Mouse (Mus musculus): ENCODE data around the gene Zfp488. TPM values are rescaled to one million over a fixed set of nuclear protein-coding genes. Genes with fewer than 3 reads are reported as not detected.

Zfp488 gene
- 0.43 and 0.59 TPM in 2 replicates for polyA plus RNA-seq (2016; fragmentation: Nextera tagmentation; extraction: Ambion mirVana)

DNA sequence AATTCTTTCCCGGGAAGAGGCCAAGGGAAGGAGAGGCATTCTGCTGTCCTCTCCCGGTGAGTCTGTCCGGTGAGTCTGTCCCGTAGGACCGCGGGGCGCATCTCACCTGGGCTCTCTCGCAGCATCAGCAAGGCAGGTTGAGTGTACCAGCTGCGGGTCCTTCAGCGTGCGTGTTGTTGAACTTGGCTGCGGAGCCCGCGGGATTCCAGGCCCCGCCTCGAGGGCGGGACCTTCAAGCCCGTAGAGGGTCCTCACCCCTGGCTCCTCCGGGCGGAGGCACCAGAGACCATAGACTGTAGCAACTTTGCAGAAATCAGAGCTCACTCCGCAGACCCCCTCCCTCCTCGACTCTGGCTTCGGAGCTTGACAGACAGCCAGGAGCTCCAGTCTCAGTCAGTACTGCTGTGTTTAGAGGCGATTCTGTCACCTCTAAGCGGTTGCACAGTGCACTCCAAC is at the start of gene Zfp488:
Gene Zfp488 (minus strand): TSS at position 161 of the 456 bp plus-strand sequence.
- H3K36me3 ChIP-seq = no peaks in the 10 kb centered on the region
- 2% methylated on average over 25 of the region's 25 CpGs for WGBS
- H3K4me3 ChIP-seq = peak within 1 kb of the TSS; percentile 38
- H3K27me3 ChIP-seq = peaks cover 7% of the 10 kb centered on the region; the same call in 1 of the 2 replicates
- H3K27ac ChIP-seq = no peak within 1 kb of the TSS
- H3K9ac ChIP-seq = peak within 1 kb of the TSS; percentile 44; the same call in 1 of the 2 replicates
- no peaks in the 10 kb centered on the region for H3K4me1 ChIP-seq
- H3K9me3 ChIP-seq = no peaks in the 10 kb centered on the region
- ATAC-seq (ENCODE audit: insufficient number of reproducible peaks, insufficient read depth, low FRiP score, low TSS enrichment) = peak; percentile 79
- peak within 1 kb of the TSS; percentile 68 for H3K4me2 ChIP-seq (replicated peaks)

DNA sequence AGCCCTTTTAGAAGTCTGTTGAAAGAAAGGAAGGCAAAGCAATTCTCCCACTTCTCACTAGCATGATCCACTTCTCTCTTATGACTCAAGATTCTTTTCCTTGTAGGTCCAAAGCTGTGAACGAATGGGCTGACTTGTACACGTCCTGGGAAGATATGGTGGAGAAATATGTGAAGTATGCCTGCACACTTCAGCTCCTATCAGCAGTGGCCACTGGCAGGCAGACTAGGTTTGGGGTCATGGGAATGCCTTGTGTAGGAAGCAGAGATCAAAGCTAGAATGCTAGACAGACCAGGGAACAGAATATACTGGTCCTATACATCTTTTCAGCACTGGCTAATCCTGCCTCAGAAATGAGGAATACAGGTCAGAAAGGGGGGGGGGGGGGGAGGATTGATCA is 48.1 kb upstream of the Zfp488 start:
- 64% methylated on average over 2 of the region's 2 CpGs for WGBS
- Histone ChIP-seq H3K4me1 (no peaks in the 10 kb centered on the region), H3K27ac (no peak overlapping the region), H3K36me3 (no peaks in the 10 kb centered on the region), H3K4me2 (replicated peaks) (no peak overlapping the region), H3K27me3 (no peaks in the 10 kb centered on the region), H3K9ac (no peak overlapping the region), H3K9me3 (no peaks in the 10 kb centered on the region), H3K4me3 (no peak overlapping the region)
- no peak for ATAC-seq (ENCODE audit: insufficient number of reproducible peaks, insufficient read depth, low FRiP score, low TSS enrichment)

DNA sequence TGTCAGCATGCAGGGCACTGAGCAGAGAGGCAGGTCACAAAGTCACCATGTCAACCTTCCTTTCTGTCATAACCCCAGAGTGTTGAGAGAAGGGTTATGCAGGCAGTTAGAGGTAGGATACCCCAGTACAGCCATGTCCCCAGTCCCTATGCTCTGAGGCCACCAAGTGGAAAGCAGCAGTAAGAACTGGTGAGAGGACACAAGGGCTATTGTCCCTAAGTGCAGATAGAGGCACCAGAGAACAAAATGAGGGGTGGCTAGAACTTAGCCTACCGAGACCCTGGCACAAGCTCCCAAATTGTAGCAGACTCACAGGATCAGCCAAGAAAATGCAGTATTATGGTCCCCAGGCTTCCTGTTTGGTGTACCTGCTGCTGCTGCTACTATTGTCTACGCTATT is 38.4 kb upstream of the Zfp488 start:
- H3K4me3 ChIP-seq = no peak overlapping the region
- no peaks in the 10 kb centered on the region for H3K4me1 ChIP-seq
- 88% methylated on average over 2 of the region's 2 CpGs for WGBS
- H3K9ac ChIP-seq = no peak overlapping the region
- ATAC-seq (ENCODE audit: insufficient number of reproducible peaks, insufficient read depth, low FRiP score, low TSS enrichment) = no peak
- H3K9me3 ChIP-seq = no peaks in the 10 kb centered on the region
- no peak overlapping the region for H3K27ac ChIP-seq
- H3K36me3 ChIP-seq = no peaks in the 10 kb centered on the region
- no peaks in the 10 kb centered on the region for H3K27me3 ChIP-seq
- H3K4me2 ChIP-seq (replicated peaks) = no peak overlapping the region

DNA sequence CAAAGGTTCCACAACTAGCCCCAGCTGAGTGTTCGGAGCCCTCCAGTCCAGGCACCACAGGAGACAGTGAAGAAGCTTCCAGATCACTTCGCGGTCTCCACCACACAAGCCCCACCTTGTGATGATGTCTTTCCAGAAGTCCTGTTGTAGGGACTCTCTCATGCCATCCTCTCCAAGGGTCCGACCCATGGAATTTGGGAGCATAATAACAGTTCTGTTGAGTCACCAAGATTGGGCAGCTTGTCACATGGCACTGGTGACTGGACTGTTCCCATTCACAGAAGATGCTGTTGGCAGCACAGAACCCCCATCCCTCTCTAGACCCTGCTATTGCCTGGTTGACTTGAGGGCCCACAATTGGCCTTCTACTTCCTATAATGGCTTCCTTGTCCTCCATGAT is 37.8 kb upstream of the Zfp488 start, which contains the start of gene Gm5460:
Gene Gm5460 (plus strand): TSS at position 378 of the 400 bp plus-strand sequence.
- Histone ChIP-seq H3K4me3 (no peak within 1 kb of the TSS), H3K27ac (no peak within 1 kb of the TSS), H3K36me3 (no peaks in the 10 kb centered on the region), H3K9ac (no peak within 1 kb of the TSS), H3K27me3 (no peaks in the 10 kb centered on the region), H3K9me3 (no peaks in the 10 kb centered on the region), H3K4me2 (replicated peaks) (no peak within 1 kb of the TSS), H3K4me1 (no peaks in the 10 kb centered on the region)
- 90% methylated on average over 4 of the region's 4 CpGs for WGBS
- no peak for ATAC-seq (ENCODE audit: insufficient number of reproducible peaks, insufficient read depth, low FRiP score, low TSS enrichment)

DNA sequence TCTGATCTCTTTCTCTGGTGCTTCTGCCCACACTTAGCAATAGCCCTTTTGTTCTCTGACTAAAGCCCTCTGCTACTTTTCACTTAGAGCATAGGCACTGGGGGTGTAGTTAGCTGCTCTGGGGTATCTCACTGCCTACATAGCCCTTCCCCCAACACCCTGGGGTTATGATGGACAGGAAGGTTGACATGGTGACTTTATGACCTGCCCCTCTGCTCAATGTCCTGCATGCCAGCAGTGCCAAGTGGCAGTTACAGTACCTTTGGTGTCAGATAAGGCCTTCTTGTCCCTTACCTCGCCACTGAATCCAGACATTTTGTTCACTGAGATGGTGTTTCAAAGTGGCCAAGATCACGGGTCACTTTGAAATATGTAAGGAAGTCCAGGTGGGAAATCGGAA is 36.5 kb upstream of the Zfp488 start, which contains the start of gene Gm30083:
Gene Gm30083 (minus strand): TSS at position 120 of the 400 bp plus-strand sequence.
- Histone ChIP-seq H3K4me2 (replicated peaks) (no peak within 1 kb of the TSS), H3K4me3 (no peak within 1 kb of the TSS), H3K9ac (no peak within 1 kb of the TSS), H3K36me3 (no peaks in the 10 kb centered on the region), H3K9me3 (no peaks in the 10 kb centered on the region), H3K27ac (no peak within 1 kb of the TSS), H3K4me1 (no peaks in the 10 kb centered on the region), H3K27me3 (no peaks in the 10 kb centered on the region)
- no peak for ATAC-seq (ENCODE audit: insufficient number of reproducible peaks, insufficient read depth, low FRiP score, low TSS enrichment)
- 85% methylated on average over 3 of the region's 3 CpGs for WGBS

DNA sequence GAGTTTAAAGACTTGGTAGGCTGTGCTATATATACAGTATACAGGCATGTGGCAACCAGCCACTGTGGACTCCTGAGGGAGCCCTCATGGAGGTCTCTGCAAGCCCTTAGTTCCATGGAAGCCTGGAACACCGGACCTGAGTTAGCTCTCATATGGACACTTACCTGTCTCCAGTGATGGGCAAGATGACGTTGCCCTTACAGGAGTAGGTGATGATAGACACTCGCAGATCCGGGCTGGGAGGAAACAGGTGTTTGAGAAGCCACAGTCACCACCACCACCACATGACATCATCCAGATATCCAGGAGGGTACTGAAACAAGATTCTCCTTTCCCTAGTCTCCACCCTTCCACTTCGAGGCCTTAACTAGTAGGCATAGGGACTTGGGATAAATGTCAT is 23.8 kb upstream of the Zfp488 start:
- Histone ChIP-seq H3K4me3 (no peak overlapping the region), H3K27me3 (peaks cover 3% of the 10 kb centered on the region; the same call in 1 of the 2 replicates), H3K9me3 (no peaks in the 10 kb centered on the region), H3K36me3 (no peaks in the 10 kb centered on the region), H3K27ac (no peak overlapping the region), H3K4me1 (0 out of 2 replicates have a peak, but pooled peaks cover 3% of the 10 kb centered on the region), H3K9ac (no peak overlapping the region), H3K4me2 (replicated peaks) (no peak overlapping the region)
- no peak for ATAC-seq (ENCODE audit: insufficient number of reproducible peaks, insufficient read depth, low FRiP score, low TSS enrichment)
- WGBS = 86% methylated on average over 5 of the region's 5 CpGs

DNA sequence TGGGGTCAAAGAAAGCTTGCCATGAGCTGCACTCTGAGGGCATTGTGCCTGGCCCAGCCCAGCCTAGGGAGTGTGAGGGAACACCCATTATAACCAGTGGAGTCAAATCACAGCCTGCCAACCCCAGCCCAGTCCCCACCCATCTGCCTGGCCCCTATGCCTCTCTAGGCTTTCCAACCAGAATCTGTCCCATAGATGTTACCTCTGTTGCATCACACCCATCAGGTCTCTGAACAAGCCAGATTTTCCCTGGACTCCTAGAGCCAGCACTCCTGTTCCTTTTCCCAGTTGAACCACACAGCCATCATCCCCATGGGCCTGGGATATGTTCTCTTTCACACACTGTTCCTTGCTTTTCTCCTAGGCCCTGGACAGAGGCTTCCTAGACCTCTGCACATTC is 22.9 kb upstream of the Zfp488 start:
- ATAC-seq (ENCODE audit: insufficient number of reproducible peaks, insufficient read depth, low FRiP score, low TSS enrichment) = no peak
- H3K4me2 ChIP-seq (replicated peaks) = no peak overlapping the region

DNA sequence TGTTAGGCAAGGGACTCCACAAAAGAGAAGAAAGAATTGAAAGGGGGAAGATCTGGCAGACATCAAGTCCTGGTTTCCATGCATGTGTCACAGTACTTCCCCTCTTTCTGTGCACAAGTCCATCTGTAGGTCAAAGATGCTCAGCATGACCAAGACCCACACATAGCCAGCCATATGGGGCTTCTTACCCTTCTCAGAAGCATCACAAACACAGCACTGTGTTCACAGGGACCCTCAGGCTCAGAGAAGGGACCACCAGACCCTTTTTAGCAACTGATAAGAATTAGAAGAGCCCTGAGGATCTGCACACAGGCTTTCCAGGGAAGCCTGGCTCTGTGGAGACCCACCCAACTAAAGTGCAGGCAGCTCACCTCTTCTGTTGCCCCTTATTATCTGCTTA is 21.5 kb upstream of the Zfp488 start:
- H3K9me3 ChIP-seq = no peaks in the 10 kb centered on the region
- peaks cover 3% of the 10 kb centered on the region; the same call in 1 of the 2 replicates for H3K27me3 ChIP-seq
- no peak for ATAC-seq (ENCODE audit: insufficient number of reproducible peaks, insufficient read depth, low FRiP score, low TSS enrichment)

More for the DNA sequence above, 22.9 kb upstream of the Zfp488 start:
- Histone ChIP-seq H3K4me1 (0 out of 2 replicates have a peak, but pooled peaks cover 3% of the 10 kb centered on the region), H3K27ac (no peak overlapping the region), H3K36me3 (no peaks in the 10 kb centered on the region), H3K9me3 (no peaks in the 10 kb centered on the region), H3K4me3 (no peak overlapping the region), H3K9ac (no peak overlapping the region), H3K27me3 (peaks cover 3% of the 10 kb centered on the region; the same call in 1 of the 2 replicates)

DNA sequence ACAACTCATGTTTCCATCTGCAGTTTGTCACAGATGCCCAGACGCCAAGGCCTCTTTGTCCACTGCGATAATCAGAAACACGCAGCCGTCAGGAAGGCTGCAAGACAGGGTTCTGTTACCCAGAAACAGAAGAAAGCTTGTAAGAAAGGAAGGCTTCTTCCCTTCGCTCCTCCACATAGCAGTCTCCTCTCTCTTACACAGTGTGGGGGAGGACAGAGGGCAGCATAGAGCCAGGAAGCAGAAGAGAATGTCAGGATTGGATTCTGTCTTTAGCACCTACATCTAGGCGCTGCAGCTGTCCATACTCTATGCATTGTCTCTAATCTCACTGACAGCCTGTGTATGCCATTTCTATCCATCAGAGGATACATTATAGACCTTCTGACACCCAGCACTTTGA is 18.9 kb upstream of the Zfp488 start:
- H3K9ac ChIP-seq = no peak overlapping the region
- peaks cover 3% of the 10 kb centered on the region; the same call in 1 of the 2 replicates for H3K27me3 ChIP-seq
- H3K27ac ChIP-seq = no peak overlapping the region
- ATAC-seq (ENCODE audit: insufficient number of reproducible peaks, insufficient read depth, low FRiP score, low TSS enrichment) = no peak
- no peak overlapping the region for H3K4me2 ChIP-seq (replicated peaks)
- no peak overlapping the region for H3K4me3 ChIP-seq
- no peaks in the 10 kb centered on the region for H3K9me3 ChIP-seq
- 38% methylated on average over 6 of the region's 6 CpGs for WGBS
- no peaks in the 10 kb centered on the region for H3K36me3 ChIP-seq
- 0 out of 2 replicates have a peak, but pooled peaks cover 3% of the 10 kb centered on the region for H3K4me1 ChIP-seq

More for the DNA sequence above, 21.5 kb upstream of the Zfp488 start:
- Histone ChIP-seq H3K4me3 (no peak overlapping the region), H3K27ac (no peak overlapping the region), H3K4me2 (replicated peaks) (no peak overlapping the region), H3K36me3 (no peaks in the 10 kb centered on the region), H3K4me1 (0 out of 2 replicates have a peak, but pooled peaks cover 3% of the 10 kb centered on the region), H3K9ac (no peak overlapping the region)

DNA sequence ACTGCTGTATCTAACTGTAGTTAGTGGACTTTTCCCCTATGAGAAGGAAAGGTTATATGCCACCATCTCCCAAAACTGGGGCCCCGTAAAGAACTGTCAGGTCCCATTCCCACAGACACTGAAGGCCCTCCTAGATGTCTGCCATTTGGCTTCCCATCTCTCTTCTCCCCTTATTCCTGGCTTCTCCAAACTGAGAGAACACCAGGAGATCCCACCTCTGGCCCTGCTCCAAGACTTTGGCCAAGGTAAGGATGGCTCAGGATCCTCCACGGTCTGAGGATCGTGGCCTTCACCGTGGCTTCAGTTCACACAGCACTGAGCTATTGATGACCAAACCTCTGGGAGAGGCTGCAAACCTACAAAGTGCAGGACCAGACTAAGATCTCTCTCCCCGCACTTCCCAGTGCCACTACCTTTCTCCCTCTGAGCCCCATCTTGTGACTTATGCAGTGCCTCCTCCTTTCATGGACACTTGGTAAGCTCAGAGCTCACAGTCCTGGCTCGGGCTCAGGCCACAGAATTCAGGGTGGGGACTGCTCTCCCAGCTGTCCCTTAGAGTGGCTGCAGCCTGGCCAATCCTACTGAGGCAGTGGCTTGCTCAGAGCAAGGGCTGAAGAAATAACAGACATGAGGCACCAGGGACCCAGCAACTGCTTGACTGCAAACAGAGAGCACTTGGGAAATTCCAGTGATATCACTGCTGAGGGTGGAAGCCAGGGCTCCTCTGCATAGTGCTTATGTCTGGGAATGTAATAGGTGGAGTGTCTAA is 15.1 kb upstream of the Zfp488 start:
- H3K4me3 ChIP-seq = no peak overlapping the region
- WGBS = 91% methylated on average over 6 of the region's 6 CpGs
- H3K9me3 ChIP-seq = no peaks in the 10 kb centered on the region
- 0 out of 2 replicates have a peak, but pooled peaks cover 3% of the 10 kb centered on the region for H3K4me1 ChIP-seq
- 0 out of 2 replicates have a peak, but pooled peaks cover 3% of the 10 kb centered on the region for H3K27me3 ChIP-seq
- H3K9ac ChIP-seq = no peak overlapping the region
- no peaks in the 10 kb centered on the region for H3K36me3 ChIP-seq
- no peak overlapping the region for H3K27ac ChIP-seq
- ATAC-seq (ENCODE audit: insufficient number of reproducible peaks, insufficient read depth, low FRiP score, low TSS enrichment) = no peak
- H3K4me2 ChIP-seq (replicated peaks) = no peak overlapping the region

DNA sequence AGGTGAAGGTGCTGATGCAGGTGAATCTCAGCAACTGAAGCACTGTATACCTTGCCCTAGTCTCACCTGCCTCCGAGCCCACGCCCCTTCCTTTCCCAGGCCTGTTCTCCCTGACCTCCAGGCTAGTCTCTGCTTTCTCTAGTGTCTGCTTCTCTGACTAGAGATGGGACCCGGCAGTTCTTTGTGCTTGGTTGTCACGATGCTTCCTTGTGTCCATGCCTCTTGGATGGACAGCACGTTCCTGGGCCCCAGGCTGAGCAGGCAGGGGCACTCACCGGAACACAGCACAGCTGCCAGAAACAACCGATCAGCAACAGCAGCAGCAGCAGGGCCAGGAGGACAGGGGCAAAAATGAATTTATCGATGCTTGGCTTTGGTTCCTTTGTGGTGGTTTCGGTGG is 14.5 kb upstream of the Zfp488 start:
- ATAC-seq (ENCODE audit: insufficient number of reproducible peaks, insufficient read depth, low FRiP score, low TSS enrichment) = no peak
- H3K9me3 ChIP-seq = no peaks in the 10 kb centered on the region
- H3K4me1 ChIP-seq = 0 out of 2 replicates have a peak, but pooled peaks cover 3% of the 10 kb centered on the region
- H3K4me3 ChIP-seq = no peak overlapping the region
- WGBS = 88% methylated on average over 9 of the region's 9 CpGs
- H3K9ac ChIP-seq = no peak overlapping the region
- H3K27me3 ChIP-seq = 0 out of 2 replicates have a peak, but pooled peaks cover 3% of the 10 kb centered on the region
- H3K27ac ChIP-seq = no peak overlapping the region
- H3K4me2 ChIP-seq (replicated peaks) = no peak overlapping the region
- H3K36me3 ChIP-seq = no peaks in the 10 kb centered on the region

DNA sequence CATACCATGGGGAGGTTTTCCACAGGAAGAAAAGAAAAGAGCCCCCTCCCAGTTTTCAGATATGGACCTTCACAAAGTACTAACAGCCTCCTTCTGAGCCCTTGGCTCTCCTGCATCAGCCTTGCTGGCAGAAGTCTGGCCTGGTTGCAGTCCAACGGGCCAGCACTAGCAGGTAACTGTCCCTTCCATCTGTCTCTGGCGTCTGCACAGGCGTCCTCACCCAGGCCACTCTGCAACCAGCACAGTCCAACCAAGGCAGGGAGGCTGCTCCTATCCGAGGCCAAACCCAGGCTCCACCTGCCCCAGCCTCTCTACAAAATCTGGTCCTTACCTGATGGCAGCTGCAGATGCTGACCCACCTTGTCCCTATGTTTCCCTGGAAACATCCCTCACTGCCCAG is 13.4 kb upstream of the Zfp488 start:
- H3K9me3 ChIP-seq = no peaks in the 10 kb centered on the region
- H3K9ac ChIP-seq = no peak overlapping the region
- no peak for ATAC-seq (ENCODE audit: insufficient number of reproducible peaks, insufficient read depth, low FRiP score, low TSS enrichment)
- no peaks in the 10 kb centered on the region for H3K36me3 ChIP-seq
- H3K27me3 ChIP-seq = 0 out of 2 replicates have a peak, but pooled peaks cover 3% of the 10 kb centered on the region
- H3K4me3 ChIP-seq = no peak overlapping the region
- H3K27ac ChIP-seq = no peak overlapping the region
- no peaks in the 10 kb centered on the region for H3K4me1 ChIP-seq
- no peak overlapping the region for H3K4me2 ChIP-seq (replicated peaks)
- 75% methylated on average over 4 of the region's 4 CpGs for WGBS
